Mouse (Mus musculus) layer of hippocampus, postnatal 10 days (tissue): ENCODE measurements around the gene Sorcs3. TPM values are rescaled to one million over a fixed set of nuclear protein-coding genes. Genes with fewer than 3 reads are reported as not detected.

ENCODE experiments used
- DNase-seq, 2 experiments: peaks; one replicate each; pipeline ENCODE4 v3.0.0; 2021; ENCODE audit warnings: low spot score in 2 of 2
- total RNA-seq, 2 experiments: library from RNA; stranded (reverse); gene quantifications; 2 replicates each; pipeline ENCODE4 v1.2.3; 2021

Gene Sorcs3
- total RNA-seq, 2 experiments from 2014 or later = 27.5 to 29.9 TPM

- DNase-seq = no peak
Measured at GRCm38 (mm10) chr19:48700111-48700658, 494.4 kb downstream of the Sorcs3 start.

- no peak for DNase-seq
Measured at GRCm38 (mm10) chr19:48703763-48704162, 497.9 kb downstream of the Sorcs3 start.

- no peak for DNase-seq
Measured at GRCm38 (mm10) chr19:48706267-48706923, 500.6 kb downstream of the Sorcs3 start.

- no peak for DNase-seq
Measured at GRCm38 (mm10) chr19:48706924-48707320, 501.1 kb downstream of the Sorcs3 start.

- no peak for DNase-seq
Measured at GRCm38 (mm10) chr19:48725851-48726419, 520.1 kb downstream of the Sorcs3 start.

GRCm38 (mm10) chr19:48727048-48727447 lies 521.2 kb downstream of the Sorcs3 start:
- DNase-seq = no peak

- DNase-seq = no peak
Measured at GRCm38 (mm10) chr19:48727601-48728000, 521.8 kb downstream of the Sorcs3 start.

- DNase-seq = no peak
Measured at GRCm38 (mm10) chr19:48731731-48732130, 525.9 kb downstream of the Sorcs3 start.

GRCm38 (mm10) chr19:48734370-48734769 lies 528.5 kb downstream of the Sorcs3 start:
- no peak for DNase-seq

- DNase-seq = no peak
Measured at GRCm38 (mm10) chr19:48737554-48737953, 531.7 kb downstream of the Sorcs3 start.

- no peak for DNase-seq
Measured at GRCm38 (mm10) chr19:48755156-48755555, 549.3 kb downstream of the Sorcs3 start.

- no peak for DNase-seq
Measured at GRCm38 (mm10) chr19:48756831-48757230, 551.0 kb downstream of the Sorcs3 start.

- DNase-seq = no peak
Measured at GRCm38 (mm10) chr19:48766524-48766923, 560.7 kb downstream of the Sorcs3 start.

GRCm38 (mm10) chr19:48771565-48771964 lies 565.7 kb downstream of the Sorcs3 start:
- DNase-seq = no peak

- DNase-seq = no peak
Measured at GRCm38 (mm10) chr19:48779095-48779765, 573.4 kb downstream of the Sorcs3 start.

- DNase-seq = no peak
Measured at GRCm38 (mm10) chr19:48780813-48781212, 575.0 kb downstream of the Sorcs3 start.

GRCm38 (mm10) chr19:48782024-48782721 lies 576.3 kb downstream of the Sorcs3 start:
- DNase-seq = peak in 1 of 2 experiments; percentile 8

GRCm38 (mm10) chr19:48787269-48787668 lies 581.4 kb downstream of the Sorcs3 start:
- no peak for DNase-seq

GRCm38 (mm10) chr19:48804546-48804945 lies 598.7 kb downstream of the Sorcs3 start:
- no peak for DNase-seq

GRCm38 (mm10) chr19:48811541-48811940 lies 605.7 kb downstream of the Sorcs3 start:
- no peak for DNase-seq

GRCm38 (mm10) chr19:48813823-48814222 lies 608.0 kb downstream of the Sorcs3 start:
- DNase-seq = no peak

- no peak for DNase-seq
Measured at GRCm38 (mm10) chr19:48815064-48815463, 609.2 kb downstream of the Sorcs3 start.
